Mouse (Mus musculus) urinary bladder, adult 18-20 months (tissue): Measurements from ENCODE around the gene E030018B13Rik.

Experiments
- DNase-seq, 2 experiments: peaks; one replicate each; pipeline ENCODE4 v3.0.0; 2022; ENCODE audit warnings: low spot score in 2 of 2, mixed read lengths in 2 of 2

The E030018B13Rik gene

DNA sequence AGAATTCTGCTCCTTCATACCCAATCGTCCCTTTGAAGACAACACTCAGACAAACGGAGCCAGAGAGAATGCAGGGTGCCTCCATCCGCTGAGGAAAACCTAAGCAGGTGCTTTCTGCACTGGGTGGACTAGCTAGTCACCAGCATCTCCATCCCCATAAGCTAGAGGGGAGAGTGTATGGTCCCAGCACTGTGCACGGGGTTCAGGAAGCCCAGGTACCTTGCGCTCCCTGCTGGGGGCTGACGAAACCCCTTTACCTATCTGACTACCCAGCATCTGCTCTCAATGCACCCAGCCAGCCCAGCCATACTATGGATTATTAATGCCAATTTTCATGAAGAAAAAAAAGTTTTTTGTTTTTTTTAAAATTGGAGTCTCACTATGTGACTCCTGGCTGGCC lies 47.5 kb downstream of the E030018B13Rik start:
- no peak for DNase-seq

DNA sequence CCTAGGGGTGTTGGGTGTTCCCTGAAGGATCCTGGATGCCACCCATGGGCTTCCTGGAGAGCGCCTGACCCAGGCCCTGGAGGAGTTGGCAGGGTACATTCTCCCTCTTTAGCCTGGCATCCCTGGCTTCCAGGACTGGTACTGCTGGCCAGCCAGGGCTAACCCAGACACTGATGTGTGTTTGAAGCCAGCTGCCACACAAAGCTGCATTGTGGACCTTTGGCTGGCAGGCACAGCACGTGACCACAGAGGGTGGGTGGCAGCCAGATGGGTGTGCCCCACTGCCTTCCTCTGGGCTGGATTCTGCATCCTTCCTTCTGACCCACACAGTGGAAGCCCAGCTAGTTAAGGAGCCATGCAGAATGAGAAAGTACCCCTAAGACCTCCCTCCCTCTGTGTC lies 48.5 kb downstream of the E030018B13Rik start:
- DNase-seq = no peak

DNA sequence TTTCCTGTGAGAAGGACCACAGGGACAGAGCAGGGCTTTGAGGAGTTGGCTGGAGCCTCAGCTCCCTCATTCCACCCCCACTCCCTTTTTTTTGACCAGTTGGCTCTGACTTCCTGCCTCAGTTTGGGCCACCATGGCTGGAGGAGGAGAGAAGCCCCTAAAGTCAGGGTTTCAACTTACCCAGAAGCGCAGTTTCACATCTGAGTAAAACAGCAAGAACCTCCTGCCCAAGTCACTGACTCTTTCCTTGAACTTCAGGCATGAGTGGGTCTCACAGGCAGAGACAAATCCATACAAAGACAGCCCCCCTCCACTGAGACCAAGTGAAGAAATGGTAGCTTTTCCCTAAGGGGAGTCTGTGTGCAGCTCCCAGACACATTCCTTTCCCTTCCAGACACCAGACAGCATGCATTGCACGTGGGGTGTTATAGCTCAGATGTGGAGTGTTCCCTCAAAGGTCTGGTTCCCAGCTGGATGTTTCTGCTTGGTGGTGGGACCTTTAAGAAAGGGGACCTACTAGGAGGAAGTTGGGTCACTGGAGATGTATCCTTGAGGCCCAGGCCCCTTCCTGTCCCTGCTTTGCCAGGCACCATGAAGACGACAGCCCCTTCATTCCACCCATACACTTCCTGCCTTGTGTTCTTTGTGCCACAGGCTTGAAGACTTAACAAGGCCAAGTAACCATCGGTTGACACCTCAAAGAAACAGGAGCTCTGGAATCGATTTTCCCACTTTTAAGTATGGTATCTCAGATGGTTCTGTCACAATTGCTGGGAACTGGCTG lies 49.2 kb downstream of the E030018B13Rik start:
- DNase-seq = no peak

DNA sequence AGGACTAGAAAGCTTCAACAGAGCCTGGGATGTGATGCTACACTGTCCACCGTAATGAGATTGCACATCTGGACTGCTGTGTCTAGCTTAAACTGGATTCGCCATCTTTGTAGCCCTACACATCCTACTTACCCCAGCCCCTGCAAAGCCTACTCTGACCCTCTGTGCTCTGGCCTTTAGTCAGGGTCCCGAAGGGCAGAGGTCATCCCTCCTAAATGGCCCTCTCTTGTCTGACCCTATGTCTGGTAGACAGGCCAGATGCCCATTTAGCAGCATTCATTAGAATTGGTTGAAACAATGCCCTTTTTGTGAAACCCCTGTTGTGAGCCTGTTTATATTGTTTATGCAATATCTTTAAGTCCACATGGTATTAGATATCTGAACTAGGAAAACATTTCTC lies 53.3 kb downstream of the E030018B13Rik start:
- DNase-seq = no peak
